Mouse (Mus musculus) v-Abl transformed pro-B cells (cell line): ENCODE measurements around the gene Cdr2.

Source experiments
- in situ Hi-C, 2 experiments: fragments of 400-800 bp; cut with MboI; formaldehyde crosslinking; loops; one replicate each; pipeline ENCODE4 v1.15.1; 2025; ENCODE audit not compliant: unreplicated experiment in 2 of 2

Gene Cdr2

GRCm38 (mm10) chr7:120916262-120916875 is 65.7 kb downstream of the Cdr2 start:
- in situ Hi-C loops = loop anchor here in 1 of 2 experiments (10.0 kb wide), 1 partner anchor 242 kb away; the partner anchor contains the start of genes Mosmo and Pdzd9

- in situ Hi-C loops = loop anchor here (5.0 to 10.0 kb wide), 3 partner anchors 71 to 239 kb away; partner anchors contain the start of genes Eef2k (in 1 of the 2), Mosmo (in 1 of the 2) and Pdzd9 (in 1 of the 2)
Observed at GRCm38 (mm10) chr7:120913332-120913731, 68.8 kb downstream of the Cdr2 start.

GRCm38 (mm10) chr7:120911268-120911667 is 70.8 kb downstream of the Cdr2 start:
- in situ Hi-C loops = loop anchor here (5.0 to 10.0 kb wide), 3 partner anchors 69 to 236 kb away; partner anchors contain the start of genes Eef2k (in 1 of the 2), Mosmo (in 1 of the 2) and Pdzd9 (in 1 of the 2)

- in situ Hi-C loops = loop anchor here (5.0 to 10.0 kb wide), 3 partner anchors 68 to 235 kb away; partner anchors contain the start of genes Eef2k (in 1 of the 2), Mosmo (in 1 of the 2) and Pdzd9 (in 1 of the 2)
Observed at GRCm38 (mm10) chr7:120910172-120910571, 71.9 kb downstream of the Cdr2 start.
